Mouse (Mus musculus): ENCODE data around the gene Gm10112. TPM values are rescaled to one million over a fixed set of nuclear protein-coding genes. Genes with fewer than 3 reads are reported as not detected.

The Gm10112 gene
- polyA plus RNA-seq (2017; shearing (Covaris generic)): not detected

GRCm38 (mm10) chrX:111168040-111168439 lies at the start of gene Gm10112:
Gene Gm10112, plus strand, starts transcription at chrX:111168340.
- ATAC-seq: no peak

DNA sequence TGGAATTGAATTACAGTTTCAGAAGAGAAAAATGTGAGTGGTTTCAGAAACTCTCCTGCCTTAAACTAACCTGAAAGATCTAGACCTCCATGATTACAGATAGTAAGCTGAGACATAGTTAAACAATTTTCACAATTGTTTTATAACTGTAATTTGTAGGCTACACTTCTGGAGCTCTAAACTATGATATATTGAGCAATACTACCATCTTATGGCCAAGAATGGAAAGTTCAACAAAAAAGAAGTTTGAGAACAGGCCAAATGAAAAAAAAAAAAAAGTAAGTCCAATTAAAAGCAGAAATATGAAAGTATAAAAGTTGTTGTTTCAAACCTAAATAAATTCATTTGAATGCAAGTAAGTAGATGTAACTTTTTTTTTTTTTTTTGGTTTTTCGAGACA lies 21.4 kb downstream of the Gm10112 start:
- no peak for ATAC-seq

GRCm38 (mm10) chrX:111196376-111196775 lies 28.2 kb downstream of the Gm10112 start:
- no peak for ATAC-seq

- ATAC-seq: no peak
Observed at GRCm38 (mm10) chrX:111210225-111210624, 42.1 kb downstream of the Gm10112 start.

Other genes with a start within 250 kb of the Gm10112 start
- not detected for gene Cylc1, start 57.9 kb upstream of the Gm10112 start, polyA plus RNA-seq (2017; shearing (Covaris generic))

All from CD4-positive, CD25-positive, alpha-beta regulatory T cell, adult 4 months (primary cell).